Mouse (Mus musculus) CH12.LX (cell line): ENCODE data around the gene Kctd12. TPM values are rescaled to one million over a fixed set of nuclear protein-coding genes. Genes with fewer than 3 reads are reported as not detected.

Source experiments
- DNase-seq: peaks from one replicate; pipeline ENCODE4 v3.0.0-alpha.2; 2013; ENCODE audit errors: extremely low read depth
- H3K27ac ChIP-seq: 2 replicates; pipeline ENCODE4 v1.5.1; 2012; ENCODE audit warnings: low read depth, mild to moderate bottlenecking, control low read depth, moderate library complexity; ENCODE audit not compliant: insufficient read depth
- H3K27me3 ChIP-seq: replicated peaks from 2 replicates; pipeline ENCODE3; 2012; ENCODE audit warnings: inconsistent platforms
- H3K36me3 ChIP-seq, 2 experiments: replicated peaks in 1 of 2; 2 replicates each; pipeline versions ENCODE3 to v1.6.1; 2012; ENCODE audit warnings: inconsistent platforms in 1 of 2, low read length in 1 of 2, mild to moderate bottlenecking in 1 of 2, mixed read lengths in 1 of 2, moderate library complexity in 1 of 2; ENCODE audit not compliant: control insufficient read depth in 1 of 2, insufficient read depth in 1 of 2
- H3K4me1 ChIP-seq, 2 experiments: 2 replicates each; pipeline ENCODE4 v1.6.1; 2012; ENCODE audit warnings: inconsistent platforms in 1 of 2, moderate library complexity in 1 of 2; ENCODE audit not compliant: insufficient read depth in 2 of 2, control insufficient read depth in 1 of 2
- H3K4me2 ChIP-seq: 2 replicates; pipeline ENCODE4 v1.6.1; 2012; ENCODE audit warnings: low read depth, mild to moderate bottlenecking, control low read depth; ENCODE audit not compliant: poor library complexity, insufficient read depth, severe bottlenecking
- H3K4me3 ChIP-seq, 3 experiments: fragments of 150-350 bp in 1 of 3; sonication (generic) in 1 of 3; replicated peaks in 1 of 3; 2 replicates each; pipeline versions ENCODE3 to v1.5.1; 2011 to 2012; ENCODE audit warnings: low read depth in 2 of 3, low read length in 2 of 3, mild to moderate bottlenecking in 2 of 3, moderate library complexity in 2 of 3, control low read depth in 1 of 3, improper control_type of control experiment in 1 of 3, inconsistent platforms in 1 of 3, mixed read lengths in 1 of 3; ENCODE audit not compliant: poor library complexity in 1 of 3
- H3K79me2 ChIP-seq: replicated peaks from 2 replicates; pipeline ENCODE4 v1.6.1; 2012; ENCODE audit warnings: mild to moderate bottlenecking, moderate library complexity; ENCODE audit not compliant: control insufficient read depth, poor library complexity, insufficient read depth, severe bottlenecking; ENCODE audit errors: extremely low read depth
- H3K9ac ChIP-seq: 2 replicates; pipeline ENCODE4 v1.6.1; 2012; ENCODE audit warnings: low read depth, mild to moderate bottlenecking, control low read depth, moderate library complexity; ENCODE audit not compliant: insufficient read depth
- H3K9me3 ChIP-seq: replicated peaks from 2 replicates; pipeline ENCODE3; 2012; ENCODE audit warnings: low read length, inconsistent platforms, mixed read lengths
- BHLHE40 ChIP-seq: IDR thresholded peaks from 2 replicates; pipeline ENCODE4 v1.6.1; 2011; ENCODE audit warnings: mild to moderate bottlenecking, low read depth, low read length, improper control_type of control experiment
- CHD1 ChIP-seq: IDR thresholded peaks from 2 replicates; pipeline ENCODE4 v1.6.1; 2012; ENCODE audit warnings: low read depth, low read length, improper control_type of control experiment, inconsistent platforms
- E2F4 ChIP-seq: IDR thresholded peaks from 2 replicates; pipeline ENCODE4 v1.6.1; 2011; ENCODE audit warnings: low read depth, low read length, improper control_type of control experiment; ENCODE audit not compliant: insufficient replicate concordance
- ELF1 ChIP-seq: IDR thresholded peaks from 2 replicates; pipeline ENCODE4 v1.6.1; 2014; ENCODE audit warnings: low read depth, mild to moderate bottlenecking, inconsistent platforms, low read length, improper control_type of control experiment
- ETS1 ChIP-seq: conservative IDR thresholded peaks from 2 replicates; pipeline ENCODE4 v1.6.1; 2012; ENCODE audit warnings: low read depth, mild to moderate bottlenecking, inconsistent platforms, low read length, improper control_type of control experiment, moderate library complexity
- GABPA ChIP-seq: IDR thresholded peaks from 2 replicates; pipeline ENCODE4 v1.6.1; 2012; ENCODE audit warnings: low read depth, low read length, improper control_type of control experiment, inconsistent platforms; ENCODE audit not compliant: insufficient replicate concordance
- IRF4 ChIP-seq: IDR thresholded peaks from 2 replicates; pipeline ENCODE4 v1.6.1; 2014; ENCODE audit warnings: low read depth, mild to moderate bottlenecking, inconsistent platforms, low read length, improper control_type of control experiment
- JUN ChIP-seq: IDR thresholded peaks from 2 replicates; pipeline ENCODE4 v1.6.1; 2011; ENCODE audit warnings: low read depth, mild to moderate bottlenecking, low read length, improper control_type of control experiment, moderate library complexity; ENCODE audit not compliant: insufficient read depth
- JUND ChIP-seq: conservative IDR thresholded peaks from 2 replicates; pipeline ENCODE4 v1.6.1; 2011; ENCODE audit warnings: low read depth, low read length, improper control_type of control experiment
- KAT2A ChIP-seq: IDR thresholded peaks from 2 replicates; pipeline ENCODE4 v1.6.1; 2012; ENCODE audit warnings: low read length, improper control_type of control experiment, inconsistent platforms; ENCODE audit not compliant: insufficient replicate concordance
- MAZ ChIP-seq: IDR thresholded peaks from 2 replicates; pipeline ENCODE4 v1.6.1; 2012; ENCODE audit warnings: low read depth, mild to moderate bottlenecking, inconsistent platforms, low read length, improper control_type of control experiment, moderate library complexity
- MEF2A ChIP-seq: IDR thresholded peaks from 2 replicates; pipeline ENCODE4 v1.6.1; 2014; ENCODE audit warnings: low read depth, mild to moderate bottlenecking, inconsistent platforms, low read length, improper control_type of control experiment, borderline replicate concordance
- MXI1 ChIP-seq: IDR thresholded peaks from 2 replicates; pipeline ENCODE4 v1.6.1; 2011; ENCODE audit warnings: mild to moderate bottlenecking, low read depth, low read length, improper control_type of control experiment
- MYC ChIP-seq: IDR thresholded peaks from 2 replicates; pipeline ENCODE4 v1.6.1; 2011; ENCODE audit warnings: low read depth, mild to moderate bottlenecking, improper control_type of control experiment, low read length
- NRF1 ChIP-seq: IDR thresholded peaks from 2 replicates; pipeline ENCODE4 v1.6.1; 2014; ENCODE audit warnings: low read depth, mild to moderate bottlenecking, inconsistent platforms, low read length, improper control_type of control experiment, moderate library complexity
- PAX5 ChIP-seq: IDR thresholded peaks from 2 replicates; pipeline ENCODE4 v1.6.1; 2012; ENCODE audit warnings: low read length, inconsistent platforms, mixed read lengths
- POLR2AphosphoS2 ChIP-seq: IDR thresholded peaks from 2 replicates; pipeline ENCODE4 v1.6.1; 2011; ENCODE audit warnings: low read depth, low read length, improper control_type of control experiment
- SMC3 ChIP-seq: IDR thresholded peaks from 2 replicates; pipeline ENCODE4 v1.6.1; 2011; ENCODE audit warnings: low read depth, low read length, improper control_type of control experiment
- TCF12 ChIP-seq: IDR thresholded peaks from 2 replicates; pipeline ENCODE4 v1.6.1; 2014; ENCODE audit warnings: low read depth, mild to moderate bottlenecking, inconsistent platforms, low read length, improper control_type of control experiment
- UBTF ChIP-seq: IDR thresholded peaks from 2 replicates; pipeline ENCODE4 v1.6.1; 2012; ENCODE audit warnings: low read depth, mild to moderate bottlenecking, inconsistent platforms, low read length, improper control_type of control experiment, moderate library complexity
- ZC3H11A ChIP-seq: IDR thresholded peaks from 2 replicates; pipeline ENCODE4 v1.6.1; 2012; ENCODE audit warnings: low read depth, mild to moderate bottlenecking, inconsistent platforms, low read length, improper control_type of control experiment
- ZMIZ1 ChIP-seq: IDR thresholded peaks from 2 replicates; pipeline ENCODE4 v1.6.1; 2012; ENCODE audit warnings: low read depth, mild to moderate bottlenecking, inconsistent platforms, low read length, improper control_type of control experiment
- ZNF384 ChIP-seq: IDR thresholded peaks from 2 replicates; pipeline ENCODE4 v1.6.1; 2012; ENCODE audit warnings: low read depth, low read length, improper control_type of control experiment, inconsistent platforms
- dilution Hi-C: fragments of 300-500 bp; cut with MboI; formaldehyde crosslinking; loops from 2 replicates; pipeline ENCODE4 v1.14.3; 2020; ENCODE audit warnings: low sequenced_read_pairs; ENCODE audit not compliant: extremely low pct_unique_long_range_greater_than_20kb, extremely low pct_ligation_motif_present
- in situ Hi-C: fragments of 300-500 bp; cut with MboI; formaldehyde crosslinking; loops from 3 replicates; pipeline ENCODE4 v1.14.3; 2019; ENCODE audit warnings: low sequenced_read_pairs, low pct_ligation_motif_present, low pct_unique_long_range_greater_than_20kb, mixed read lengths
- polyA plus RNA-seq: library from polyadenylated mRNA; unstranded; fragments of >175 nt; gene quantifications from 2 replicates; pipeline ENCODE4 v1.2.1, GENCODE M21; 2012; ENCODE audit warnings: low read depth; ENCODE audit not compliant: insufficient read length
- total RNA-seq, 2 experiments: library from RNA; depleted of rRNA; stranded (reverse); fragments of 300-350 nt in 1 of 2; fragments of >200 nt in 1 of 2; gene quantifications; 2 replicates each; pipeline ENCODE4 v1.2.3; 2012 to 2014

Kctd12 gene
- total and polyA plus RNA-seq, 3 experiments = 21.4 to 35.4 (median 21.8) TPM

GRCm38 (mm10) chr14:102990765-102991164 is 8.3 kb upstream of the Kctd12 start:
- Histone ChIP-seq H3K4me2 (no peak overlapping the region), H3K4me3 (no peak overlapping the region), H3K27ac (no peak overlapping the region), H3K27me3 (no peaks in the 10 kb centered on the region), H3K36me3 (peaks cover 0 to 9% of the 10 kb centered on the region in 2 experiments), H3K4me1 (no peaks in the 10 kb centered on the region), H3K9ac (no peak overlapping the region), H3K9me3 (no peaks in the 10 kb centered on the region), H3K79me2 (no peaks in the 10 kb centered on the region; the same call in 1 of the 2 replicates)
- in situ Hi-C loops (loop anchor here (25.0 kb wide), 1 partner anchor 478 kb away; no protein-coding TSS in a partner anchor), dilution Hi-C loops (loop anchor here (25.0 kb wide), 1 partner anchor 178 kb away; no protein-coding TSS in a partner anchor)
- TF ChIP-seq MAZ (no peak), JUND (no peak), CHD1 (no peak), E2F4 (no peak), SMC3 (no peak), MYC (no peak), BHLHE40 (no peak), TCF12 (no peak), GABPA (no peak), PAX5 (no peak), ZNF384 (no peak), MXI1 (no peak)
- DNase-seq = no peak

DNA sequence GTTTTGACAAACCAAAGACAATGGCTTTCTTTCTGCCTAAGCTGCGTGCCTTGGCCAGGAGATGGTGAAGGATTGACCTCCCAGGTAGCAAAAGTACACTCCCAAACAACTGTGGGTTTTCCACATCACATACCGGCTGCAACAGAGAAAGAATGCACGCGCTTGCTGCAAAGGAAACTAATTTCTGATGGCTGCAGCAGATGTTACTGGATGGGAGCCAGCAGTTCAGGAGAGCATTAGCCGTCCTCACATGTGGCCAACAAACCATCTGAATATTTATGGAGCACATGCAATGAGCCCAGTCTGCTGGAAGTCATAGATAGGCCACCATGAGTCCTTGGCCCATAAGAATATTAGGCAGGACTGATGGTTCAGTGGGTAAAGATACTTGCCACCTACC is 7.4 kb upstream of the Kctd12 start:
- in situ Hi-C loops = loop anchor here (25.0 kb wide), 1 partner anchor 478 kb away; no protein-coding TSS in a partner anchor
- no peaks in the 10 kb centered on the region for H3K4me1 ChIP-seq
- no peak overlapping the region for H3K27ac ChIP-seq
- H3K27me3 ChIP-seq = no peaks in the 10 kb centered on the region
- H3K36me3 ChIP-seq = peaks cover 0 to 7% of the 10 kb centered on the region in 2 experiments
- no peak for DNase-seq
- TF ChIP-seq SMC3 = no peak
- TF ChIP-seq ZC3H11A = no peak
- TF ChIP-seq, all 38 proteins: peak for 0
- Histone ChIP-seq H3K4me2 (no peak overlapping the region), H3K4me3 (no peak overlapping the region), H3K9me3 (no peaks in the 10 kb centered on the region), H3K9ac (no peak overlapping the region), H3K79me2 (no peaks in the 10 kb centered on the region; the same call in 1 of the 2 replicates)
- dilution Hi-C loops = loop anchor here (25.0 kb wide), 1 partner anchor 178 kb away; no protein-coding TSS in a partner anchor

- H3K9ac ChIP-seq = no peak overlapping the region
- in situ Hi-C loops = loop anchor here (25.0 kb wide), 1 partner anchor 477 kb away; no protein-coding TSS in a partner anchor
- no peaks in the 10 kb centered on the region for H3K9me3 ChIP-seq
- no peak for DNase-seq
- no peaks in the 10 kb centered on the region for H3K27me3 ChIP-seq
- no peak overlapping the region for H3K4me3 ChIP-seq
- peaks cover 0 to 7% of the 10 kb centered on the region in 2 experiments for H3K36me3 ChIP-seq
- no peaks in the 10 kb centered on the region for H3K79me2 ChIP-seq
- no peak overlapping the region for H3K27ac ChIP-seq
- dilution Hi-C loops = loop anchor here (25.0 kb wide), 1 partner anchor 177 kb away; no protein-coding TSS in a partner anchor
- no peak for TF ChIP-seq JUN
- TF ChIP-seq ZNF384 = no peak
- TF ChIP-seq NRF1 = no peak
- no peak for TF ChIP-seq ETS1
- TF ChIP-seq MAZ = no peak
- no peak for TF ChIP-seq IRF4
- TF ChIP-seq MXI1 = no peak
- no peak for TF ChIP-seq UBTF
- TF ChIP-seq POLR2AphosphoS2 = no peak
- TF ChIP-seq KAT2A = no peak
- TF ChIP-seq MEF2A = no peak
- no peak for TF ChIP-seq ZMIZ1
- no peak for TF ChIP-seq ELF1
- no peak overlapping the region for H3K4me2 ChIP-seq
- H3K4me1 ChIP-seq = no peaks in the 10 kb centered on the region
Observed at GRCm38 (mm10) chr14:102989254-102989653, 6.8 kb upstream of the Kctd12 start.
